Mouse (Mus musculus) thymus, postnatal 10 days (tissue): ENCODE data around the gene Tmem107.

ENCODE experiments used
- DNase-seq, 2 experiments: peaks; one replicate each; pipeline ENCODE4 v3.0.0; 2021; ENCODE audit warnings: low spot score in 2 of 2

Tmem107 gene

DNA sequence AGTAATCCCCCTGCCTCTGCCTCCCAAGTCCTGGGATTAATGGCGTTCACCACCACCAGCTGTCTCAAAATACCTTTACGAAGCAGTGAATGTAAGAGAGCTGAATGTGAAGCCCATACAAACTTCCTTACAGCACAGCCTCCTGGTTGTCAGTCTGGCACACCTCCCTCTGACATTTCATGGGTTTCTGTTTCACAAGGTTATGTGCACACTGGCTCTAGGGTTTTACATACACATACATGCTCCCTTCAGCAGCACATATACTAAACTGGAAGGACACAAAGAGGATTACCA is 4.1 kb downstream of the Tmem107 start:
- DNase-seq, result no peak

DNA sequence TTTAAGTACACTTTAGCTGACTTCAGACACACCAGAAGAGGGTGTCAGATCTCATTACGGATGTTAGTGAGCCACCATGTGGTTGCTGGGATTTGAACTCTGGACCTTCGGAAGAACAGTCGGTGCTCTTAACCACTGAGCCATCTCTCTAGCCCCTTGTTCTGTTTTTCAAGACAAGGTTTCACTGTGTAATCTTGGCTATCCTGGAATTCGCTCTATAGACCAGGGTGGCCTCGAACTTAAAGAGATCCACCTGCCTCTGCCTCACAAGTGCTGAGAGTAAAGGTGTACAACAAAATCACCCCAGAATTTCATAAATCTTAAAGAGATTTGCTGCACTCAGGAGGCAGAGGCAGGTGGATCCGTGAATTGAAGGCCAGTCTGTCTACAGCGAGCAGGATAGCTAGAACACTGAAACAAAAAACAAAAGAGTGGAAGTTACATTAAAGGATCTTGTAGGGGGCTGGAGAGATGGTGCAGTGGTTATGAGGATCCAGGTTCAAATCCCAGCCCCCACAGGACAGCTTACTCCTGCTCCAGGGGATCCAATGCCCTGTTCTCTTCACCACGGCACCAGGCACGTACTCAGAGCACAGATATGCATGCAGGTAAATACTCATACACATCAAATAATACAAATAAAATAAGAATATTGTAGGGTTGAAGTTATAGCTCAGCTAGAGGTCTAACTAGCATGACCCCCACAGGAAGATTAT is 5.3 kb downstream of the Tmem107 start:
- DNase-seq, result no peak

DNA sequence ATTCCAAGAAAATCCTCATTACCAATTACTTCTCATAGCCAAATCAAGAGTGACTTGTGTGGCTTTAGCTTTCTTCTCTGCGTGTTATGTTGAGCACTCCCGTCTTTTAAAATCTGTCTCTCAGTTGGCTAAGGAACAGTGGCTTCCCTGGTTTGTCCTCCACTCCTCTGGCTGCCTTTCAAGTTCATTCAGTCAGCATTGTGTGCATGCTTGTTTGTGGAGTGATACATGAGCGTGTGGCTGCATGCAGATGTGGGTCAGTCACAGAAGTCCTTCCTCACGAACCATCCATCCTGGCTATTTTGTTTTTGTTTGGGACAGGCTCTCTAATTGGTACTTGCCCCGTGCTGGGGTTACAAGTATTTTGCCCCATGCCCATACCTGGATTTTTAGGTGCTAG is 6.0 kb downstream of the Tmem107 start:
- DNase-seq, result no peak

DNA sequence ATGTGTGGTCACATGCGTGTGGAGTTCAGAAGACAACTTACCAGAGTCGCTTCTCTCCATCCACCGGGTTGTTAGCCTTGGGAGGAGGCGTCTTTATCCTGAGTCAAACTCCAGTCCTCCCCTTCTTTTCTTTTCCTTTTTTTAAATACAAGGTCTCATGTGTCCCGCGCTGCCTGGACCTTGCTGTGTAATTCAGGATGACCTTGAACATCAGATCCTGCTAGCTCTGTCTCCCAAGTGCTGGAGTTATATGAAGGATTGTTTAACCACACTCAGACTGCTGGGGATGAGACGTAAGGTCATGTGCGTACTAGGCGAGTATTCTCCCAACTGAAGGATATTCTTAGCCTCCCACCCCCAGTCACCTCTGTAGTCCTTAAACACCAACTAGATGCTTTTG is 6.7 kb downstream of the Tmem107 start:
- DNase-seq, result no peak

DNA sequence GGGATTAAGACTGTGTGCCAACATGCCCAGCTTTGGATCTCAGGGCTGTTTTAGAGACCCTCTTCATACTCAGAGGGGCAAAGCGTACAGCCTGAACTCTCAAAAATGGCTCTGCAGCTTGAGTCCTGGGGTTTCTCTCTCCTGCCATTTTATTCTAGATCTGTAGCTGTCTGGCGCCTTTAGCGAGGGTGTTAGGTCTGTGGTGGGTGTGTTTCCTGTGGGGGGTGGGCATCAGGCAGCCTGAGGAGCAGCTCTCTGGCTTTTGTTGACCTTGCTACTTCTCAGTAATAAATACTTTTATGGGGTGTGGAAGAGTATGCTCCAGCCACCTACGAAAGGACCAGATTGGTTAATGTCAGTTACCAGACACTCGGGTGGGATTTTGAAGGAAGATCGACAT is 7.4 kb downstream of the Tmem107 start:
- DNase-seq, result no peak

DNA sequence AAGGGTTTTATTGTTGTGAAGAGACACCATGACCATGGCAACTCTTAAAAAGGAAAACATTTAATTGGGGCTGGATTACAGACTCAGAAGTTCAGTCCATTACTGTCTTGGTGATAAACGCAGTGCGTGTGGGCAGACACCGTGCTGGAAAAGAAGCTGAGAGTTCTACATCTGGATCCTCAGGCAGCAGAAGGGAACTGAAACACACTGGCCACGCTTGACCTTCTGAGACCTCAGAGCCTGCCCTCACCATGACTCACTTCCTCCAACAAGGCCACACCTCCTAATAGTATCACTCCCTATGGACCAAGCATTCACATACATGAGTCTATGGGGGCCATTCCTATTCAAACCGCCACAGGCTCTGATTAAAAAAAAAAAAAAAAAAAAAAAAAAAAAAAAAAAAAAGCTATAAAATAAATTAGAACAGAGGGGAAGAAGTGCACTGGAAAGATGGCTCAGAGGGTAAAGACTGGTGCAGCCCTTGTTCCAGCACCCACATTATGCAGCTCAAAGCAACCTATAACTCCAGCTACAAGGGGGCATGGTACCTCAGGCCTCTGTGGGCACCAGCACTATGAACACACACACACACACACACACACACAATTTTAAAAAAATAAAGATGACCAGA is 8.3 kb downstream of the Tmem107 start:
- no peak for DNase-seq

DNA sequence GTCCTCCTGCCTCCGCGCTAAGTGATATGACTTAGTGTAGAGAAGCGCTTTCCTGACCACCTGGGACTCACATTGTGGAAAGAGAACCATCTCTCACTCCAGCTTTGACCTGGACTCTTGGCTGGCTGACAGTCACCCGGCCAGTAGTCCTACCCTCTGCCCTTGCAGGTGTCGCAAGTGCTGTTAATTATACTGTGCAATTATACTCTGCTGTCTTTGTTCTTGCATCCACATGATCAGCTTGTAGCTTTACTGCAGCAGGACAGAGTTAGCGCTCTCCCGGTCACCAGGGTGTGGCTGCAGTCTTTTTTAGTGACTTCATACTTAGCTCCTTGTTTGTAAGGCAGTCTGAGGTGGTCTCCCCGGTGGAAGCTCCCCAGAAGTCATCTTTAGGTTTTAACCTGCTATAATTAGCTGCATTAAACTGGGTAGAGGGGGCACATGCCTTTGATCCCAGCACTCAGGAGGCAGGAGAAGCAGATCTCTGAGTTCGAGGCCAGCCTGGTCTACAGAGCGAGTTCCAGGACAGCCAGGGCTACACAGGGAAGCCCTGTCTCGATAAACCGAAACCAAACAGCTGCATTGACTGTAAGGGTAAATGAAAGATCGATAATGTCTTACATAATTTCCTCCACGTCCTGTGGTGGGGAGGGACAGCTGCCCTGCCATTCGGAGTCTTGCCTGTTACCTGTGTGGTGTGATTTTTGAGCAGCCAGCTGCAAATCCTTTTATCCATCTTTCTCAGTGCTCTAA is 9.7 kb downstream of the Tmem107 start:
- no peak for DNase-seq

DNA sequence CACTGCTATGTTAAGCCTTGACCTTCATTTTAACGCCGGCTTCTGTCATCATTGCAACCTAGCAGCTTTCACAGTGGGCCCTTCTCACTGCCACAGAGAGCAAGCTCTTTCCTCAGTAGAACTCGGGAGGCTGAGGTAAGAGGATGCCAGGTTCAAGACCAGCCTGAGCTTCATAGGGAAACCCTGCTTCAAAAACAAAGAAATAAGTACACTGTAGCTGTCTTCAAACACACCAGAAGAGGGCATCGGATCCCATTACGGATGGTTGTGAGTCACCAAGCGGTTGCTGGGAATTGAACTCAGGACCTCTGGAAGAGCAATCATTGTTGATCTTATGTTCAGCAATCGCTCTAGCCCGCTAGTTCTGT is 10.2 kb downstream of the Tmem107 start:
- no peak for DNase-seq

DNA sequence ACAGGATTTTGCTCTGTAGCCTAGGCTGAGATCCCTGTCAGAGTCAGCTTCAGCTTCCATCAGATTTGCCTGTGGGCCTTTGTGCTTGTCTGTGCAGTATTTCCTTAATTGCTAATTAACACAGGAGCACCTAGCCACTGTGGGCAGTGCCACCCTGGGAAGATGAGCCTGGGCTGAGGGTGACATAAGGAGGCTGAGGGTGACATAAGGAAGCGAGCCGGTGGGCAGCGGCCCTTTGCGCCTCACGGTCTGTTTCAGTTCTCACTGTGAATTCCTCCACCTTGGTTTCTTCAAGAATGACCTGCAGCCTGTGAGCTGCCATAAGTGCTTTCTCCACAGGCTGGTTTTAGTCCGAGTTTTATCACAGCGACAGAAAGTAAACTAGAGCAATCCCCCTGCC is 11.0 kb downstream of the Tmem107 start:
- DNase-seq, result no peak

DNA sequence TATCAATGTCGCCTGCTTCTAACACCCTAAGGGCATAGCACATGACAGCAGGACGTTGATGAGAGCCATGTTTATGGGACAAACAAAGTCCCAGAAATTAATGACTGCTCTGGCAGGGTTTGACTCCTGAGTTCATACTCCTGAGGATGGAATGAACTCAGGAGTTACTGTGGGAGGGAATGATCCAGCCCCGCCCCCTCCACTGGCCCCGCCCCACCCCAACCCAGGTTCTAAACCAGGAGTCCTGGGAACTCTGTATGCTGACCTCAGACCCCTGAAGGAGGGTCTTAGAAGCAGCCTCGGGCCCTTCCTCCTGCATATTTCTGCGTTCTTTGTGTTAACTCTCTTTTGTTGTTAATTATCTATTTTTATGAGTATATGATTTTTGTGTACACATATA is 15.0 kb downstream of the Tmem107 start:
- DNase-seq, result no peak

DNA sequence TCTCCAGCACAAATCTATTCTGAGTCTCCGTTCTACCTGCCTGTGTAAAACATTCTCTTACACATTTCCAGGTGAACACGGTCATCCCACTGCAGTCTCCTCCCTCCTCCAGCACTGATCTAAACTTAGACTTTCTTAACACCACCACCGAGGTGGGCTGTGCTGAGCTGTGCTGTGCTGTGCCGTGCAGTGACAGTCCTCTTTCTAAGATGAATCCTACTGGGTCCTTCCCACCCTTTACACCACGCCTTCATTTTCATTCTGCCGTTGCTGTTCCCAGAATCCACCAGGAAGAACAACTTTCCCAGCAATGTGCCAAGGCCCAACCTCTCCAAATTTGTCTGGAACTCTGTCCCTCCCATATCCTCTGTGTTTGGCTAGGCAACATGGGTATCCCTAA is 15.8 kb downstream of the Tmem107 start:
- DNase-seq, result no peak

DNA sequence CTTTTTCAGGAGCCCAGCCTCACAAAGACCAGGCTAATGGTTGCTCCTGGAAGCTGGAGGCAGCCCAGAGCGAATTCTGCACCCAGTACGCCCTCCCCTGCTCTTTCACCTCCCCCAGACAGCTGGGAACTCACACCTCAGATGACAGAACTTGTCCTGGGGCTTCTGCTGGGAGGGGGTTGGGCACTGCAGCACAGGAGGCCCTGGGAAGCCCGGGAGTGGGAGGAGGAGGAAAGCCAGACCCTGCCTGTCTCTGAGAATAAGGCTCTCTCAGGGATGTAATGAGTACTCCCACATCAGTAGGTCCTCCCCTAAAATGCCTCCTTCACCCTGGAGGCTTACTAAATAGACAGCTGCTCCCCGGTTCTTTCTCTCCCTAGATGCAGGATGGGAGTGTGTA is 16.5 kb downstream of the Tmem107 start:
- no peak for DNase-seq

DNA sequence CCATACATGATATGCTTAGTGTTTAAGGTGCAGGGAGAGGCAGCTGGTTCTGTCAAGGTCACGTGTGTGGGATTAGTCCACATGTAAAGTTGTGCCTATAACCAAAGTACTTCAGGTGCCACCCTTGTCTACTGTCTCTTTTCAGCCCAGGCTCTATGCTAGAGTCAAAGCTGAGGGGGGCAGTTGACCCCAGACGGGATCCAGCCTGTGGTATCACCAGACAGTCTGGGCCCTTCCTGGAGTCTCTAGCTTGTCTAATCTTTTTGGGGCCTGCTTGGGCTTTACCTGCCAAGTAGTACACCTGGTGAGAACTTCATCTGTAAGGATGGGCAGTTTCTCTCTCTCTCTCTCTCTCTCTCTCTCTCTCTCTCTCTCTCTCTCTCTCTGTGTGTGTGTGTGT is 17.0 kb downstream of the Tmem107 start:
- no peak for DNase-seq

DNA sequence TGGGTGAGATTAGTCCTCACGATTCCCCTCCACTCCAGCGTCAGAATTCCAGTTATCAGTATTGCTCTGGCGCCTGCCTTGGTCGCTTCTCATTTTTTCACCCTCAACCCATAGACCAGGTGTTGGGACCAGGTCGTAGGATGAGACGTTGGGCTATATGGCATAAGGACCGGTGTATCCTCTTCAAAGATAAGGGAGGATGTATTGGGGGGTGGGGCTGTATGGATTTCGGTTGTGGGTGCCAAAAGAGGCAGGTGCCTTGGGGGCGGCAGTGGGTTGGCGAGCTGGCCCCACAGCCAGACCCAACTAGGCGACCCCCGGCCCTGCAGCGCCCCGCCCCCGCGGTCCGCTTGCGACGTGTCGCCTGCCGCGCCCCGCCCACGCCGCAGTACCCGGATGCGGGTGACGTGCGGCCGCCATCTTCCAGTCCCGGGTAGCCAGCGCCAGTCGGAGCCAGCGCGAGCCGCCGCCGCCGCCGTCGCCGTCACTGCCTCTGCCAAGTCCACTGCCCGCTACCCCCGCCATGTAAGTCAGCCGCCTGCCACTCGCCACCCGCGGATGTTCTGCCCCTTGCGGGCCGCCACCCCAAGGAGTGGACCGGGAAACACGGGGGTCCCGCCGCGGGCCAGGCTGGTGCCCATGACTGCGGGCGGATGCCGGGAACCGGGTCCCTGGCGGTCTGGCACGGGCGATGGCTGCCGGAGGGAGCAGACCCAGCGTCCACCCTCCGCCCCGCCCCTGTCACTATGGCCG is 17.7 kb downstream of the Tmem107 start, which contains the start of gene Vamp2:
Gene Vamp2, plus strand, starts transcription at position 388 of the 753 bp plus-strand sequence.
- DNase-seq, result peak; percentile 80 to 89

DNA sequence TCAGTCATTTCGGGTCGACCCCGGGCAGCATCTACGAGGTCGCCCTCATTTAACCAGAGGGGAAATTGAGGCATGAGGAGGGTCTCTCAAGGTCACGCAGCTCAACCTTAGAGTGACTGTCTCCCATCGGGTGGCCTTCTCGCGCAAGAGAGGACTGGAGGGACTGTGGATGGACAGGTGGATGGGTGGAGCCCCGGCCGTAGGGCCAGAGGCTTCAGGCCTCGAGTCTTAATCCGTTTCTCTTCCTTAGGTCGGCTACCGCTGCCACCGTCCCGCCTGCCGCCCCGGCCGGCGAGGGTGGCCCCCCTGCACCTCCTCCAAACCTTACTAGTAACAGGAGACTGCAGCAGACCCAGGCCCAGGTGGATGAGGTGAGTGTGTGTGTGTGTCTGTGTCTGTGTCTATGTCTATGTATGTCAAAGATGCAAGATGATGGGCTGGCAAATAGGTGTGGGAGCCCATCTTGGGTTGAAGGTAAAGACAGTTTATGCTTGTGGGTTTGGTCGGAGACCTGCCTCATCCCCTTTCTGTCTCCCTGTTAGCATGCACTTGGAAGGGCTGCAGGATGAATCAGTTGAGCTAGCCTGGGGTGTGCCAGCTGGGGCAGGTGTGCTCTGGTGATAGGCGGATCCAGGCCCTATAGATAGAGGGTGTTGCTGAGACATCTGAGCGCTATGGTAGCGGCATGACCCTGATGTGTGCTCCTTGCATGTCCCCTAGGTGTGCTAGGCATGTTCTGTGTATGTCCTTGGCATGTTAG is 18.4 kb downstream of the Tmem107 start:
- no peak for DNase-seq

DNA sequence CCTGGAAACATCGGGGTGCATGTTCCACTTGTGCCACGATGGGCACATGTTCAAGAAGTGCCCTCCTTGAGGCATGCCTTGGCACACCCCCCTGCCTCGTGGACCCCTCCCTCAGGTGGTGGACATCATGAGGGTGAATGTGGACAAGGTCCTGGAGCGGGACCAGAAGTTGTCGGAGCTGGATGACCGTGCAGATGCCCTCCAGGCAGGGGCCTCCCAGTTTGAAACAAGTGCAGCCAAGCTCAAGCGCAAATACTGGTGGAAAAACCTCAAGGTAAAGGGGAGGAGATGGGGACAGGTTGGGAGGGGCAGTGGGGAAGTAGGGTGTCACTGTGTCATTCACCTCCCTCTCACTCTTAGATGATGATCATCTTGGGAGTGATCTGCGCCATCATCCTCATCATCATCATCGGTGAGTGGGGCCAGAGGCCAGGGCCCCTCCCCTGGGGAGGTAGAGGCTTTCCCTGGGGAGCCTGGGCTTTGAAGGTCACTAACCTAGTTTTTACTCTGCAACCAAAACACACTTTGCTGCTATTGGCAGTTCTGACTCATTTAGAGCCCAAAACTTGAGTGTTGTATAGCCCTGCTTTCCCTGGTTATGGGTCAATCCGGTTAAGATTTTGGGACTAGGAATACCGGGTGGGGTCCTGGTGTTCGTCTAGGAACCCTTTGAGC is 19.1 kb downstream of the Tmem107 start:
- no peak for DNase-seq

DNA sequence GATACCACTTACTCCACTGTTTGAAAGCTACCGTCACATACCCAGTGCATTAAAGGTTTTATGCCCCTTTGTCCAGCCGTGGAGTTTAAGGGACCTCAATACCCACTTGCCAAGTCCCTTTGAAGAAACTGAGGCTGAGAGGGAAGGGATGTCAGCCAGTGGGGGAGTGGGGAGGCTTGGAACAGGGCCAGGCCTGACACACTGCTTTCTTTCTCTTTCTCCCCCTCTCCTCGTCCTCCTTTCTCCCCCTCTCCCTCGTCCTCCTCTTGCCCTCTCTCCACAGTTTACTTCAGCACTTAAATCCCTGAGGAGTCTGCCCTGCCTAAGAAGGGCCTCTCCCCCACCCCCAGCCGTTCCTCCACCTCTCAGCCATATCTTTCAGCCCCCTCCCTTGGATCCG is 19.8 kb downstream of the Tmem107 start:
- DNase-seq, result no peak

DNA sequence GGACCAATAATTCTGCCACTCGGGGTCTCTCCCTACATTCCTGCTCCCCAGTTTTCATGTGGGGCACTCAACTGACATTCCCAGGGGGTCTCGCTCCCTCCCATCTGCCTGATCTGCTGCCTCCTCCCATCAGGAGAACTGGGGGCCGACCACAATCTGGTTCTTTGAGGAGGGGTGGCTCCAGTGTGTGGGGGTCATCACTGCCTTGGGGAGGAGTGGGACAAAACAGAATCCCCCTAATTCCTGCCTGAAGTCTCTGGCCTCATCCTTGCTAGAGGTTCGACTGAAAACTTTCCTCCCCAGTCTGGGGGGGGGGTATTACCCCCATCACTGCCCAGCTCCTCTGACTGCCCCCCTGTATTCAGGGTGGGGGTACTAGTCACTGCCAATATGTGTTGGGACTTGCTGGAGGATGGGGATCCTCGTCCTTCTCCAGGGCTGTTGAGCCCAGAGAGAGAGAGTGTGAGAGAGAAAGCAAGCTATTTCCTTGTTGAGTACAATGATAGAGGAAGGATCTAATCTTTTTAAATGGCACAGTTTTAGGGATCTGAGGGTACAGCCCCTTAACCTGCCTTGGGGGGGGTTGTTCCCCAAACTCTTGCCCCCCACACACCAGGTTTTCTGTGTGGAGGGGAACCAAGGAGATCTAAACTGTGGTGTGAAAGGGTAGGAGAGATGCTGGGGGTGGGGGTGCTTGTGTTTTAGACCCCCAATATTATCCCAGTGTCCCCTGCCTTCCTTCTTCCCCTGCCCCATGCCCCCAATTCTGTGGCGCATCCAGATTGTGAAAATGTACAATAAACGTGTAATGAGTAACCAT is 21.2 kb downstream of the Tmem107 start:
- DNase-seq, result no peak

DNA sequence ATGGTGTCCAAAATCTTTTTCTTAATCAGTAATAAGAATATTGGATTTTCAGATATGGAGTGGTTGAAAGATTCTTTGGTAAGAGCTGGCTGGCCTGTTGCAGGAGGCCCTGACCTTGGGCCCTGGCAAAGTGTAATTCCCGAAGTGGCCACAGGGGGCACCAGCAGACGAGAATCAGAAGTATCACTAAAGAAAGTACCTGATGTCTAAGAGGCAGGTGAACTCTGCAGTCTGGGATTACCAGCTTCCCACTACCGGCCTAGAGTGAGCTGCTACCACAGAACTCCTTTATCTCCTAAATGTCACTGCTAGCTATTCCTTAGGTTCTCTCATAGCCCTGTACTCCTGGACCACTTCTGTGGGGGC is 21.8 kb downstream of the Tmem107 start:
- DNase-seq, result peak; percentile 75 to 90

DNA sequence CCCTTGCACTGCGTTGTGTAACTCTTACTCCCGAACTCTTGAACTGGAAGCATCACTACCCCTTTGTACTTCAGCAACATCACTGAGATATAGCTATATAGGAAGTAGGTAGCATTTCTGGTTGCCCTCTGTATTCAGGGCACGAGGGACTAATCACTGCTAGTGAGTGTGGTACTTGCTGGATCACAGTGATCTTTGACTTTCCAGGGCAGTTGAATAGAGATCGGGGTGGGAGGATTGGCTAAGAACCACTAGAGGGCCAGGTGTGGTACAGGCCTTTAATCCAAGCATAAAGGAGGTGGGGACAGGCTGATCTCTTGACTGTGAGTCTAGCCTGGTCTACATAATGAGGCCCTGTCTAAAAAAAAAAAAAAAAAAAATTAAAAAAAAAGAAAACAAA is 22.3 kb downstream of the Tmem107 start:
- no peak for DNase-seq
